In genomic region chr7:67952036-67952681, GRCm38 (mm10) we compare ENCODE assay signal across 8 mouse cellular contexts. TPM values are rescaled to one million over a fixed set of nuclear protein-coding genes. Genes with fewer than 3 reads are reported as not detected.
DNase-seq lines count a peak whose midpoint lies in the region; ATAC-seq and TF ChIP-seq lines count a peak whose summit lies in the region.

No protein-coding gene starts in this region.

- DNase-seq in adrenal gland, adult (ENCODE audit: inconsistent age in 2 of 2, low spot score in 1 of 2), result peak; percentile 90 to 95
- peak; percentile 84 for DNase-seq in embryo, embryonic 10.5 days (ENCODE audit: low spot score)
- DNase-seq in gastrocnemius, postnatal 36 days, result peak; percentile 68 to 75
- DNase-seq in limb, embryonic 11.5 days (ENCODE audit: low spot score), result peak; percentile 86
- DNase-seq in spleen, adult 18-20 months, result peak; percentile 32 to 36

- H3K9ac ChIP-seq in intestine, postnatal 0 days (ENCODE audit: low read depth, low read length), result peak overlapping the region; percentile 93
- H3K9ac ChIP-seq in limb, embryonic 11.5 days (ENCODE audit: low read length), result peak overlapping the region; percentile 98
- peak overlapping the region; percentile 96 for H3K9ac ChIP-seq in midbrain, embryonic 13.5 days (replicated peaks)

- no peaks in the 10 kb centered on the region for H3K27me3 ChIP-seq in intestine, postnatal 0 days (replicated peaks; ENCODE audit: control insufficient read depth, insufficient read depth, low read length)
- no peaks in the 10 kb centered on the region for H3K27me3 ChIP-seq in limb, embryonic 11.5 days (ENCODE audit: control insufficient read depth, insufficient read depth, low read length)
- no peaks in the 10 kb centered on the region for H3K27me3 ChIP-seq in midbrain, embryonic 13.5 days

- under 1% methylated on average over 69 of the region's 91 CpGs for WGBS in intestine, postnatal 0 days
- under 1% methylated on average over 75 of the region's 91 CpGs for WGBS in limb, embryonic 11.5 days
- under 1% methylated on average over 81 of the region's 91 CpGs for WGBS in midbrain, embryonic 13.5 days

- H3K4me3 ChIP-seq in intestine, postnatal 0 days (ENCODE audit: low read depth, low read length), result peak overlapping the region; percentile 92
- peak overlapping the region; percentile 97 for H3K4me3 ChIP-seq in limb, embryonic 11.5 days (ENCODE audit: low read depth, low read length)
- H3K4me3 ChIP-seq in midbrain, embryonic 13.5 days (replicated peaks), result peak overlapping the region; percentile 95

- ATAC-seq in intestine, postnatal 0 days, result peak; percentile 32
- peak; percentile 37; the same call in 1 of the 2 replicates for ATAC-seq in limb, embryonic 11.5 days (ENCODE audit: insufficient number of reproducible peaks, low FRiP score, low TSS enrichment, low read depth)
- ATAC-seq in midbrain, embryonic 13.5 days, result peak; percentile 68; the same call in 1 of the 2 replicates
- ATAC-seq in megakaryocyte-erythroid progenitor cell, adult 5-6 weeks (replicated peaks; ENCODE audit: low FRiP score, low TSS enrichment, poor library complexity, severe bottlenecking), result no peak

- H3K9me3 ChIP-seq in intestine, postnatal 0 days (ENCODE audit: control insufficient read depth), result no peaks in the 10 kb centered on the region
- no peaks in the 10 kb centered on the region for H3K9me3 ChIP-seq in limb, embryonic 11.5 days (ENCODE audit: control insufficient read depth, low read length)
- no peaks in the 10 kb centered on the region for H3K9me3 ChIP-seq in midbrain, embryonic 13.5 days

- peak overlapping the region; percentile 98 for H3K4me2 ChIP-seq in intestine, postnatal 0 days (replicated peaks; ENCODE audit: low read depth)
- peak overlapping the region; percentile 93 for H3K4me2 ChIP-seq in limb, embryonic 11.5 days (ENCODE audit: low read depth, severe bottlenecking)
- peak overlapping the region; percentile 100 for H3K4me2 ChIP-seq in midbrain, embryonic 13.5 days (replicated peaks)

- intact Hi-C loops in gastrocnemius, postnatal 36 days (cut with DNase I), result loop anchor here (5.0 to 10.0 kb wide), 2 partner anchors 277 to 405 kb away; no protein-coding TSS in a partner anchor

- no peak for TF ChIP-seq CTCF in intestine, postnatal 0 days (IDR thresholded peaks at IDR 0.05; ENCODE audit: low read depth)

- H3K4me1 ChIP-seq in intestine, postnatal 0 days (replicated peaks; ENCODE audit: control insufficient read depth, insufficient read depth, low read length), result no peaks in the 10 kb centered on the region; the same call in 1 of the 2 replicates
- H3K4me1 ChIP-seq in limb, embryonic 11.5 days (ENCODE audit: control insufficient read depth, insufficient read depth, low read length), result peaks cover 11% of the 10 kb centered on the region; the same call in 1 of the 2 replicates
- H3K4me1 ChIP-seq in midbrain, embryonic 13.5 days (replicated peaks), result peaks cover 37% of the 10 kb centered on the region

- no peaks in the 10 kb centered on the region for H3K36me3 ChIP-seq in intestine, postnatal 0 days (ENCODE audit: control insufficient read depth, insufficient read depth)
- H3K36me3 ChIP-seq in limb, embryonic 11.5 days (ENCODE audit: control insufficient read depth, insufficient read depth, low read length), result no peaks in the 10 kb centered on the region
- no peaks in the 10 kb centered on the region for H3K36me3 ChIP-seq in midbrain, embryonic 13.5 days

- H3K27ac ChIP-seq in intestine, postnatal 0 days (ENCODE audit: low read depth, low read length), result peak overlapping the region; percentile 97
- H3K27ac ChIP-seq in limb, embryonic 11.5 days (replicated peaks; ENCODE audit: low read depth, low read length), result peak overlapping the region; percentile 99
- H3K27ac ChIP-seq in midbrain, embryonic 13.5 days, result peak overlapping the region; percentile 100

RNA-seq across cellular contexts. Expression of gene Igf1r, which starts 0.5 kb away (rescaled TPM):
- 10 to 100 TPM in 1 of 2 experiments, 1 to 10 TPM in 1; 6.9 to 10.5 TPM for total RNA-seq in gastrocnemius, postnatal 36 days (2021)
- 5.3 and 6.4 TPM in 2 replicates for polyA plus RNA-seq in intestine, postnatal 0 days (2015; fragmentation: Nextera tagmentation; extraction: Ambion mirVana)
- polyA plus RNA-seq in limb, embryonic 11.5 days (2014; fragmentation: Nextera tagmentation; extraction: Ambion mirVana), result 27.8 and 29.9 TPM in 2 replicates
- polyA plus RNA-seq in midbrain, embryonic 13.5 days (2015; fragmentation: Nextera tagmentation; extraction: Ambion mirVana), result 28.0 and 31.4 TPM in 2 replicates
- 40.8 and 53.2 TPM in 2 replicates for total RNA-seq in megakaryocyte-erythroid progenitor cell, adult 5-6 weeks (2014; fragmentation: Nextera tagmentation)
- total RNA-seq in megakaryocyte-erythroid progenitor cell, adult 5-6 weeks (2017), result 21.4 and 27.0 TPM in 2 replicates

Comparison
In these comparisons a context has a peak if more than half of its experiments do, and no peak if none do; other contexts are left out.
1. DNase-seq: peak in every context shown above with its lines; median percentile 92 in adrenal gland, adult; 86 in limb, embryonic 11.5 days; 84 in embryo, embryonic 10.5 days; 72 in gastrocnemius, postnatal 36 days; 34 in spleen, adult 18-20 months.